Mouse (Mus musculus) cerebellum, adult 11-12 months (tissue): ENCODE data around the gene Anapc7.
"Not testable (repeated sequence)": the region's sequence is repeated elsewhere in the genome, so short reads cannot be mapped to it uniquely, and the experiment has no call there.

Experiments
- DNase-seq: peaks from one replicate; pipeline ENCODE4 v3.0.0; 2022

Anapc7 gene

GRCm38 (mm10) chr5:122409692-122410645 is 11.5 kb upstream of the Anapc7 start:
- DNase-seq: no peak

- no peak for DNase-seq
Measured at GRCm38 (mm10) chr5:122411892-122412291, 9.6 kb upstream of the Anapc7 start.

- no peak for DNase-seq
Measured at GRCm38 (mm10) chr5:122412826-122413225, 8.7 kb upstream of the Anapc7 start.

GRCm38 (mm10) chr5:122414351-122414750 is 7.1 kb upstream of the Anapc7 start:
- no peak for DNase-seq

GRCm38 (mm10) chr5:122415465-122415864 is 6.0 kb upstream of the Anapc7 start:
- DNase-seq: no peak

GRCm38 (mm10) chr5:122420676-122421075 is 817 bp upstream of the Anapc7 start:
- DNase-seq: not testable (repeated sequence)

- peak; percentile 82 for DNase-seq
Measured at GRCm38 (mm10) chr5:122422071-122422964, 825 bp downstream of the Anapc7 start.

GRCm38 (mm10) chr5:122423083-122423482 is 1.6 kb downstream of the Anapc7 start:
- no peak for DNase-seq

- DNase-seq: no peak
Measured at GRCm38 (mm10) chr5:122425550-122425949, 4.1 kb downstream of the Anapc7 start.

- DNase-seq: no peak
Measured at GRCm38 (mm10) chr5:122430036-122430775, 8.7 kb downstream of the Anapc7 start.

- no peak for DNase-seq
Measured at GRCm38 (mm10) chr5:122431221-122431620, 9.7 kb downstream of the Anapc7 start.

- DNase-seq: no peak
Measured at GRCm38 (mm10) chr5:122434541-122434940, 13.0 kb downstream of the Anapc7 start.

- DNase-seq: no peak
Measured at GRCm38 (mm10) chr5:122439400-122440094, 18.1 kb downstream of the Anapc7 start.

GRCm38 (mm10) chr5:122440095-122440630 is 18.7 kb downstream of the Anapc7 start:
- no peak for DNase-seq

GRCm38 (mm10) chr5:122444492-122444891 is 23.0 kb downstream of the Anapc7 start:
- no peak for DNase-seq

GRCm38 (mm10) chr5:122445051-122445610 is 23.6 kb downstream of the Anapc7 start:
- DNase-seq: no peak

- DNase-seq: no peak
Measured at GRCm38 (mm10) chr5:122447857-122448256, 26.4 kb downstream of the Anapc7 start.

GRCm38 (mm10) chr5:122448869-122449268 is 27.4 kb downstream of the Anapc7 start:
- DNase-seq: no peak

GRCm38 (mm10) chr5:122449946-122450345 is 28.5 kb downstream of the Anapc7 start:
- no peak for DNase-seq

- DNase-seq: no peak
Measured at GRCm38 (mm10) chr5:122450913-122451317, 29.4 kb downstream of the Anapc7 start.

GRCm38 (mm10) chr5:122451324-122451723 is 29.8 kb downstream of the Anapc7 start:
- no peak for DNase-seq
